Mouse (Mus musculus) left cerebral cortex, postnatal 36 days (tissue): ENCODE measurements around the gene Hvcn1. TPM values are rescaled to one million over a fixed set of nuclear protein-coding genes. Genes with fewer than 3 reads are reported as not detected.

Experiments used
- DNase-seq, 2 experiments: peaks; one replicate each; pipeline ENCODE4 v3.0.0; 2021 to 2022; ENCODE audit warnings: low spot score in 2 of 2, mixed read lengths in 1 of 2
- intact Hi-C: fragments of 180-260 bp; cut with DNase I; formaldehyde crosslinking; loops from one replicate; pipeline ENCODE4 v1.15.1; 2025
- total RNA-seq, 2 experiments: library from RNA; stranded (reverse); gene quantifications; 2 replicates each; pipeline ENCODE4 v1.2.3; 2021

The Hvcn1 gene
- total RNA-seq, 2 experiments from 2014 or later = 2.6 to 2.7 TPM

- no peak for DNase-seq
- intact Hi-C loops = no loop called here
Measured at GRCm38 (mm10) chr5:122258027-122258741, 51.6 kb downstream of the Hvcn1 start.

GRCm38 (mm10) chr5:122262104-122262503 lies 55.5 kb downstream of the Hvcn1 start:
- DNase-seq = no peak
- intact Hi-C loops = no loop called here

- intact Hi-C loops = no loop called here
- DNase-seq = peak; percentile 77 to 83
Measured at GRCm38 (mm10) chr5:122263933-122264905, 57.6 kb downstream of the Hvcn1 start, which contains the start of gene Tctn1. Gene Tctn1 (minus strand): TSS chr5:122264460.

GRCm38 (mm10) chr5:122265187-122265586 lies 58.6 kb downstream of the Hvcn1 start:
- intact Hi-C loops = no loop called here

GRCm38 (mm10) chr5:122265942-122266341 lies 59.3 kb downstream of the Hvcn1 start:
- intact Hi-C loops = no loop called here
- no peak for DNase-seq

More at GRCm38 (mm10) chr5:122265187-122265586, 58.6 kb downstream of the Hvcn1 start:
- DNase-seq = no peak

- intact Hi-C loops = no loop called here
- DNase-seq = no peak
Measured at GRCm38 (mm10) chr5:122267136-122267535, 60.5 kb downstream of the Hvcn1 start.

- intact Hi-C loops = loop anchor here (1.0 kb wide), 2 partner anchors 76 to 139 kb away; no protein-coding TSS in a partner anchor
- peak; percentile 42 to 62 for DNase-seq
Measured at GRCm38 (mm10) chr5:122267899-122268298, 61.3 kb downstream of the Hvcn1 start.

- DNase-seq = no peak
- intact Hi-C loops = loop anchor here (1.0 kb wide), 2 partner anchors 75 to 140 kb away; no protein-coding TSS in a partner anchor
Measured at GRCm38 (mm10) chr5:122268858-122269604, 62.4 kb downstream of the Hvcn1 start.

GRCm38 (mm10) chr5:122272821-122273220 lies 66.2 kb downstream of the Hvcn1 start:
- no peak for DNase-seq
- intact Hi-C loops = no loop called here

- no peak for DNase-seq
- intact Hi-C loops = no loop called here
Measured at GRCm38 (mm10) chr5:122274785-122275184, 68.2 kb downstream of the Hvcn1 start.

- intact Hi-C loops = no loop called here
- no peak for DNase-seq
Measured at GRCm38 (mm10) chr5:122278946-122279345, 72.3 kb downstream of the Hvcn1 start.

- no peak for DNase-seq
- intact Hi-C loops = loop anchor here (5.0 kb wide), 1 partner anchor 37 kb away; no protein-coding TSS in a partner anchor
Measured at GRCm38 (mm10) chr5:122279799-122280421, 73.3 kb downstream of the Hvcn1 start.

GRCm38 (mm10) chr5:122280422-122280826 lies 73.8 kb downstream of the Hvcn1 start:
- intact Hi-C loops = loop anchor here (5.0 kb wide), 1 partner anchor 37 kb away; no protein-coding TSS in a partner anchor
- DNase-seq = no peak

GRCm38 (mm10) chr5:122280827-122281462 lies 74.3 kb downstream of the Hvcn1 start:
- DNase-seq = no peak
- intact Hi-C loops = loop anchor here (5.0 kb wide), 1 partner anchor 36 kb away; no protein-coding TSS in a partner anchor

- intact Hi-C loops = loop anchor here (5.0 kb wide), 1 partner anchor 33 kb away; no protein-coding TSS in a partner anchor
- no peak for DNase-seq
Measured at GRCm38 (mm10) chr5:122283828-122284182, 77.2 kb downstream of the Hvcn1 start.

GRCm38 (mm10) chr5:122284183-122285028 lies 77.8 kb downstream of the Hvcn1 start, which contains the start of gene Pptc7:
Gene Pptc7 (plus strand): TSS chr5:122284365.
- DNase-seq = peak; percentile 84 to 87

GRCm38 (mm10) chr5:122285029-122285766 lies 78.6 kb downstream of the Hvcn1 start:
- DNase-seq = peak; percentile 41 to 46
- intact Hi-C loops = no loop called here

More at GRCm38 (mm10) chr5:122284183-122285028, 77.8 kb downstream of the Hvcn1 start, which contains the start of gene Pptc7:
- intact Hi-C loops = loop anchor here (5.0 kb wide), 1 partner anchor 33 kb away; no protein-coding TSS in a partner anchor
